ENCODE assay signal across 8 mouse cellular contexts in the genomic region with DNA sequence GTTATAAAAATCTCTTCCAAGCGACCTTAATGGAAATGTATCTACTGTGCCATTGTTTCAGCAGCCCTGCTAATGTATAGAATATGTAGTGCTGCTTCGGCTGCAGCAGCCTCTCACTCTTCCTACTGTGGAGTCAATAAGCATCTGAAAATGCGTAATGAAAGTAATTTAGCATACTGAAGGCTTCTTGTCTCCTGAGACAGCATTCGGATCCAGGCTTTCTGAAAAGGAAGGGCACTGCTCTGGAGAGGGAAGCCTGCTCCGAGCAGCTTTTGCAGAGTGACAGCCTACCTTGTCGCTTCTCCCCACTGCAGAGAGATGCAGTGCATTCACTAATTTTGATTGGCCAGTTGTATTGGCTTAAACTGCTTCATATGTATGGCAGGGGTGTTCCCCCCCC. TPM values are rescaled to one million over a fixed set of nuclear protein-coding genes. Genes with fewer than 3 reads are reported as not detected.
DNase-seq lines count a peak whose midpoint lies in the region; ATAC-seq and TF ChIP-seq lines count a peak whose summit lies in the region.

A gene (minus strand): TSS at position 348 of the 400 bp plus-strand sequence.

- no peaks in the 10 kb centered on the region for H3K36me3 ChIP-seq in embryonic facial prominence, embryonic 13.5 days
- no peaks in the 10 kb centered on the region for H3K36me3 ChIP-seq in thymus, adult 2 months (ENCODE audit: control insufficient read depth, insufficient read depth, low read length)

- peaks cover 9% of the 10 kb centered on the region for H3K4me1 ChIP-seq in embryonic facial prominence, embryonic 13.5 days
- H3K4me1 ChIP-seq in thymus, adult 2 months (replicated peaks; ENCODE audit: control insufficient read depth, insufficient read depth, low read length), result no peaks in the 10 kb centered on the region

- no peaks in the 10 kb centered on the region for H3K27me3 ChIP-seq in embryonic facial prominence, embryonic 13.5 days
- no peaks in the 10 kb centered on the region for H3K27me3 ChIP-seq in thymus, adult 2 months (ENCODE audit: control insufficient read depth, insufficient read depth, low read length)

- peak within 1 kb of the TSS; percentile 42 for H3K4me2 ChIP-seq in embryonic facial prominence, embryonic 13.5 days

- ATAC-seq in embryonic facial prominence, embryonic 13.5 days (ENCODE audit: insufficient number of reproducible peaks, insufficient read depth, low FRiP score, low TSS enrichment, low read depth), result no peak

- no peak for TF ChIP-seq POLR2A in thymus, adult 2 months (IDR thresholded peaks at IDR 0.05; ENCODE audit: control insufficient read depth, extremely low read depth, insufficient read depth, low read length, poor library complexity)

- H3K9me3 ChIP-seq in embryonic facial prominence, embryonic 13.5 days, result no peaks in the 10 kb centered on the region

- DNase-seq in brain, embryonic 18.5 days (ENCODE audit: low read depth, low spot score), result peak; percentile 43
- DNase-seq in heart, postnatal 10 days, result no peak
- DNase-seq in left cerebral cortex, postnatal 10 days (ENCODE audit: extremely low spot score in 1 of 2, low spot score in 2 of 2), result peak; percentile 29 to 65
- peak; percentile 51 for DNase-seq in right cerebral cortex, postnatal 14 days
- no peak for DNase-seq in lung, postnatal 10 days
- DNase-seq in urinary bladder, postnatal 25 days (ENCODE audit: low spot score), result no peak
- no peak for DNase-seq in thymus, adult 2 months

- H3K27ac ChIP-seq in embryonic facial prominence, embryonic 13.5 days, result no peak within 1 kb of the TSS
- H3K27ac ChIP-seq in thymus, adult 2 months (ENCODE audit: control insufficient read depth, insufficient read depth, low read length), result no peak within 1 kb of the TSS

- 17% methylated on average over 6 of the region's 6 CpGs for WGBS in embryonic facial prominence, embryonic 13.5 days
- WGBS in thymus, adult 2 months, result 93% methylated on average over 6 of the region's 6 CpGs

- no peak for TF ChIP-seq CTCF in thymus, adult 2 months (IDR thresholded peaks at IDR 0.05; ENCODE audit: borderline replicate concordance, control insufficient read depth, extremely low read depth, insufficient read depth, low read length, poor library complexity)

- peak within 1 kb of the TSS; percentile 27; the same call in 1 of the 2 replicates for H3K9ac ChIP-seq in embryonic facial prominence, embryonic 13.5 days

- intact Hi-C loops in heart, postnatal 10 days (cut with DNase I), result loop anchor here (10.0 kb wide), 1 partner anchor 339 kb away; no protein-coding TSS in a partner anchor
- intact Hi-C loops in left cerebral cortex, postnatal 10 days (cut with DNase I), result loop anchor here (5.0 kb wide), 1 partner anchor 59 kb away; no protein-coding TSS in a partner anchor

- peak within 1 kb of the TSS; percentile 13; the same call in 1 of the 2 replicates for H3K4me3 ChIP-seq in embryonic facial prominence, embryonic 13.5 days
- no peak within 1 kb of the TSS for H3K4me3 ChIP-seq in thymus, adult 2 months (ENCODE audit: control insufficient read depth, insufficient read depth, low read length)

RNA-seq across cellular contexts. Expression of the gene that starts here (rescaled TPM):
- 0.85 and 1.00 TPM in 2 replicates for polyA plus RNA-seq in embryonic facial prominence, embryonic 13.5 days (2015; fragmentation: Nextera tagmentation; extraction: Ambion mirVana)
- 10 to 100 TPM; 11.7 to 16.0 TPM for total RNA-seq in heart, postnatal 10 days (2021)
- total RNA-seq in left cerebral cortex, postnatal 10 days (2021), result 10 to 100 TPM; 40.1 to 41.7 TPM
- 0.28 TPM in 1 of 2 replicates, not detected in the other for polyA plus RNA-seq in thymus, adult 2 months (2012; rRNA removed)

Comparison
In these comparisons a context has a peak if more than half of its experiments do, and no peak if none do; other contexts are left out.
1. DNase-seq: peak in brain, embryonic 18.5 days (single experiment), left cerebral cortex, postnatal 10 days (2 of 2) and right cerebral cortex, postnatal 14 days (single experiment); none in heart, postnatal 10 days (0 of 2), lung, postnatal 10 days (single experiment), urinary bladder, postnatal 25 days (single experiment) and thymus, adult 2 months (single experiment).